Mouse (Mus musculus) embryonic facial prominence, embryonic 12.5 days (tissue): Measurements from ENCODE around the gene Max. TPM values are rescaled to one million over a fixed set of nuclear protein-coding genes. Genes with fewer than 3 reads are reported as not detected.

ENCODE experiments used
- ATAC-seq: fragments of 200-750 bp; cut with Nextera tagmentation; 2 replicates; pipeline ENCODE4 v1.8.0; 2017; ENCODE audit not compliant: insufficient number of reproducible peaks, insufficient read depth, low FRiP score, low TSS enrichment
- H3K27ac ChIP-seq: fragments of 300-500 bp; sonication (generic); 2 replicates; pipeline ENCODE4 v1.5.1; 2016; ENCODE audit warnings: mild to moderate bottlenecking
- H3K27me3 ChIP-seq: fragments of 300-500 bp; sonication (generic); 2 replicates; pipeline ENCODE4 v1.6.1; 2016; ENCODE audit warnings: mild to moderate bottlenecking, moderate library complexity
- H3K36me3 ChIP-seq: fragments of 300-500 bp; sonication (generic); 2 replicates; pipeline ENCODE4 v1.6.1; 2016; ENCODE audit warnings: mild to moderate bottlenecking
- H3K4me1 ChIP-seq: fragments of 300-500 bp; sonication (generic); 2 replicates; pipeline ENCODE4 v1.6.1; 2016
- H3K4me2 ChIP-seq: fragments of 300-500 bp; sonication (generic); replicated peaks from 2 replicates; pipeline ENCODE4 v1.6.1; 2016; ENCODE audit warnings: mild to moderate bottlenecking, moderate library complexity
- H3K4me3 ChIP-seq: fragments of 300-500 bp; sonication (generic); 2 replicates; pipeline ENCODE4 v1.5.1; 2016; ENCODE audit warnings: mild to moderate bottlenecking
- H3K9ac ChIP-seq: fragments of 300-500 bp; sonication (generic); 2 replicates; pipeline ENCODE4 v1.6.1; 2016; ENCODE audit warnings: mild to moderate bottlenecking, moderate library complexity
- H3K9me3 ChIP-seq: fragments of 300-500 bp; sonication (generic); 2 replicates; pipeline ENCODE4 v1.6.1; 2016; ENCODE audit warnings: mild to moderate bottlenecking, moderate library complexity
- WGBS: fragments of 180-500 bp; shearing (Covaris S2); methylation state at CpG from one replicate; pipeline ENCODE4 v1.1.7; 2016; 5-methylcytosine and 5-hydroxymethylcytosine counted together
- polyA plus RNA-seq: library from polyadenylated mRNA; unstranded; fragments of >200 nt; fragmentation: Nextera tagmentation; extraction: Ambion mirVana; gene quantifications from 2 replicates; pipeline ENCODE4 v1.2.1, GENCODE M21; 2016

Max gene
- polyA plus RNA-seq, 1 experiment from 2014 or later: 13.1 TPM

GRCm38 (mm10) chr12:76895777-76896176 lies 66.2 kb downstream of the Max start:
- Histone ChIP-seq H3K27ac (no peak overlapping the region), H3K36me3 (peaks cover 5% of the 10 kb centered on the region; the same call in 1 of the 2 replicates), H3K9me3 (no peaks in the 10 kb centered on the region), H3K27me3 (no peaks in the 10 kb centered on the region), H3K4me2 (no peak overlapping the region), H3K4me1 (peaks cover 6% of the 10 kb centered on the region), H3K9ac (no peak overlapping the region), H3K4me3 (no peak overlapping the region)
- ATAC-seq: no peak
- 34% methylated on average over 7 of the region's 7 CpGs for WGBS

GRCm38 (mm10) chr12:76894792-76895559 lies 67.0 kb downstream of the Max start:
- H3K27ac ChIP-seq: no peak overlapping the region
- no peak overlapping the region for H3K4me3 ChIP-seq
- H3K9me3 ChIP-seq: no peaks in the 10 kb centered on the region
- no peak overlapping the region for H3K4me2 ChIP-seq
- peaks cover 6% of the 10 kb centered on the region for H3K4me1 ChIP-seq
- 79% methylated on average over 10 of the region's 10 CpGs for WGBS
- H3K27me3 ChIP-seq: no peaks in the 10 kb centered on the region
- ATAC-seq: no peak
- H3K9ac ChIP-seq: no peak overlapping the region
- peaks cover 2% of the 10 kb centered on the region; the same call in 1 of the 2 replicates for H3K36me3 ChIP-seq

- peaks cover 6% of the 10 kb centered on the region for H3K4me1 ChIP-seq
- H3K4me2 ChIP-seq: no peak overlapping the region
- H3K27ac ChIP-seq: no peak overlapping the region
- H3K9ac ChIP-seq: no peak overlapping the region
- no peak overlapping the region for H3K4me3 ChIP-seq
- WGBS: 92% methylated on average over 16 of the region's 16 CpGs
- H3K9me3 ChIP-seq: no peaks in the 10 kb centered on the region
- no peak for ATAC-seq
- no peaks in the 10 kb centered on the region for H3K27me3 ChIP-seq
- 0 out of 2 replicates have a peak, but pooled peaks cover 8% of the 10 kb centered on the region for H3K36me3 ChIP-seq
Observed at GRCm38 (mm10) chr12:76892910-76893695, 68.9 kb downstream of the Max start.

- no peaks in the 10 kb centered on the region for H3K27me3 ChIP-seq
- no peak overlapping the region for H3K9ac ChIP-seq
- no peak overlapping the region for H3K4me3 ChIP-seq
- 0 out of 2 replicates have a peak, but pooled peaks cover 8% of the 10 kb centered on the region for H3K36me3 ChIP-seq
- peaks cover 6% of the 10 kb centered on the region for H3K4me1 ChIP-seq
- ATAC-seq: no peak
- no peaks in the 10 kb centered on the region for H3K9me3 ChIP-seq
- no peak overlapping the region for H3K27ac ChIP-seq
- no peak overlapping the region for H3K4me2 ChIP-seq
- 79% methylated on average over 3 of the region's 3 CpGs for WGBS
Observed at GRCm38 (mm10) chr12:76891160-76891559, 70.8 kb downstream of the Max start.

GRCm38 (mm10) chr12:76889404-76890184 lies 72.4 kb downstream of the Max start:
- Histone ChIP-seq H3K4me2 (no peak overlapping the region), H3K4me1 (no peaks in the 10 kb centered on the region), H3K27me3 (no peaks in the 10 kb centered on the region), H3K9me3 (no peaks in the 10 kb centered on the region), H3K9ac (no peak overlapping the region), H3K36me3 (peaks cover 10% of the 10 kb centered on the region; the same call in 1 of the 2 replicates), H3K4me3 (no peak overlapping the region), H3K27ac (no peak overlapping the region)
- ATAC-seq: no peak
- WGBS: 89% methylated on average over 11 of the region's 11 CpGs

GRCm38 (mm10) chr12:76887941-76888340 lies 74.1 kb downstream of the Max start:
- Histone ChIP-seq H3K4me1 (no peaks in the 10 kb centered on the region; the same call in 1 of the 2 replicates), H3K27me3 (no peaks in the 10 kb centered on the region), H3K36me3 (peaks cover 10% of the 10 kb centered on the region; the same call in 1 of the 2 replicates), H3K27ac (no peak overlapping the region), H3K4me2 (no peak overlapping the region), H3K9me3 (no peaks in the 10 kb centered on the region), H3K9ac (no peak overlapping the region), H3K4me3 (no peak overlapping the region)
- WGBS: 93% methylated on average over 12 of the region's 12 CpGs
- no peak for ATAC-seq

Other genes with a start within 250 kb of the Max start
- gene Churc1, start 196.7 kb downstream of the Max start, polyA plus RNA-seq: 78.9 and 87.6 TPM in 2 replicates
- 42.9 and 45.9 TPM in 2 replicates for gene Fntb, start 196.6 kb downstream of the Max start, polyA plus RNA-seq
- gene Gpx2, start 166.6 kb downstream of the Max start, polyA plus RNA-seq: 1.1 and 2.0 TPM in 2 replicates
- gene Rab15, start 139.3 kb downstream of the Max start, polyA plus RNA-seq: 25.5 and 26.6 TPM in 2 replicates